25 mouse cellular contexts compared by ENCODE assay signal in the genomic region with DNA sequence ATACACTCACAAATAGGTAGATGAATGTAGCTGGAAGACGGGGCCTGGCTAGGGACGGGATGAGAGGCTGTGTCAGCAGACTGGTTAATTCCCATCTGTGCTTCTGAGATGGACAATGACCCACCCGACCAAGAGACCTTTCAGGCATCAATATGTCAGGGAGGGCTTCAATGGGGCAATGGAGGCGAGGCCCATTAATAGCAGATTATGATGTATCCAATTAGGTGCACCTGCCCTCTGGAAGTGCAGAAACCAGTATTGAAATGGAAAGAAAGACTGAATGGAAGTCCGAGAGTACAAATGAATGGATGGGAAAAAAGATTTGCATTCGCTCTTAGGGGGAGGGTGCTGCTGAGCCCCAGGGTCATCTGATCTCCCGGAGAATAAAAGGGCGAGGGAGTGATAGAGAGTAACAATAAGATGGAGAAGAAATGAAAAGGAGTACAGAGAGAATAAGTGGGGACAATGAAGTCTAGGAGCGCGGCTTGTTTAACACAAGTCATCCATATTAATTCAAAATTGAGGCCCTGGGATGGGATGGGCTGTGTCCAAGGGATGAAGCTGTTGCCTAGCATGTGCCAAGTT. TPM values are rescaled to one million over a fixed set of nuclear protein-coding genes. Genes with fewer than 3 reads are reported as not detected.
A peak's percentile ranks its signal among the peaks of the same experiment; 100 is the strongest.
DNase-seq lines count a peak whose midpoint lies in the region; ATAC-seq lines count a peak whose summit lies in the region.
"Had no signal": no experiment of that assay in that cellular context is flagged by ENCODE, and none has a peak within 500 bp of the region (broad histone marks: within the 10 kb centered on the region; RNA-seq: fewer than 3 reads in every experiment).

No protein-coding gene starts in this region.

- peaks cover 12% of the 10 kb centered on the region; the same call in 1 of the 2 replicates for H3K27me3 ChIP-seq in forebrain, embryonic 10.5 days (ENCODE audit: poor library complexity, severe bottlenecking)
- H3K27me3 ChIP-seq in forebrain, embryonic 15.5 days = no peaks in the 10 kb centered on the region
- H3K27me3 ChIP-seq in neural tube, embryonic 11.5 days (ENCODE audit: control insufficient read depth, insufficient read depth, low read length) = no peaks in the 10 kb centered on the region
- 0 out of 2 replicates have a peak, but pooled peaks cover 3% of the 10 kb centered on the region for H3K27me3 ChIP-seq in forebrain, embryonic 14.5 days (replicated peaks; ENCODE audit: control insufficient read depth, insufficient read depth, low read length)
- H3K27me3 ChIP-seq in neural tube, embryonic 13.5 days = no peaks in the 10 kb centered on the region
- H3K27me3 ChIP-seq: heart, embryonic 13.5 days had no signal

- 0 out of 2 replicates have a peak overlapping the region, but pooled peaks have one; percentile 4 for H3K4me3 ChIP-seq in forebrain, embryonic 10.5 days
- H3K4me3 ChIP-seq in forebrain, embryonic 15.5 days = no peak overlapping the region
- no peak overlapping the region for H3K4me3 ChIP-seq in neural tube, embryonic 11.5 days (ENCODE audit: low read depth, low read length)
- H3K4me3 ChIP-seq in forebrain, embryonic 14.5 days (ENCODE audit: low read depth, low read length) = no peak overlapping the region
- no peak overlapping the region for H3K4me3 ChIP-seq in neural tube, embryonic 13.5 days
- H3K4me3 ChIP-seq: heart, embryonic 13.5 days; left cerebral cortex, adult 2 months; megakaryocyte, embryonic 14.5 days; myocyte had no signal

- no peak for ATAC-seq in forebrain, embryonic 15.5 days (replicated peaks)
- ATAC-seq in neural tube, embryonic 11.5 days (ENCODE audit: insufficient read depth, low FRiP score, low TSS enrichment) = peak; percentile 25; the same call in 1 of the 2 replicates
- peak; percentile 16; the same call in 1 of the 2 replicates for ATAC-seq in forebrain, embryonic 14.5 days
- ATAC-seq in neural tube, embryonic 13.5 days (ENCODE audit: low read depth) = no peak
- ATAC-seq: activated CD4-positive, CD25-positive, alpha-beta regulatory T cell, adult 4 months had no signal

- no peak overlapping the region for H3K9ac ChIP-seq in forebrain, embryonic 15.5 days (replicated peaks)
- no peak overlapping the region for H3K9ac ChIP-seq in neural tube, embryonic 11.5 days (ENCODE audit: low read length)
- H3K9ac ChIP-seq in forebrain, embryonic 14.5 days (ENCODE audit: low read length) = no peak overlapping the region
- no peak overlapping the region for H3K9ac ChIP-seq in neural tube, embryonic 13.5 days
- H3K9ac ChIP-seq: heart, embryonic 13.5 days had no signal

- peaks cover 78% of the 10 kb centered on the region for H3K4me1 ChIP-seq in forebrain, embryonic 10.5 days
- H3K4me1 ChIP-seq in forebrain, embryonic 15.5 days = peaks cover 21% of the 10 kb centered on the region
- peaks cover 14% of the 10 kb centered on the region for H3K4me1 ChIP-seq in neural tube, embryonic 11.5 days (ENCODE audit: control insufficient read depth, insufficient read depth, low read length)
- H3K4me1 ChIP-seq in forebrain, embryonic 14.5 days (ENCODE audit: control insufficient read depth, insufficient read depth, low read length) = peaks cover 20% of the 10 kb centered on the region
- H3K4me1 ChIP-seq in neural tube, embryonic 13.5 days (replicated peaks) = peaks cover 59% of the 10 kb centered on the region
- H3K4me1 ChIP-seq: heart, embryonic 13.5 days; megakaryocyte, embryonic 14.5 days had no signal

- peaks cover 93% of the 10 kb centered on the region for H3K36me3 ChIP-seq in forebrain, embryonic 10.5 days (replicated peaks)
- peaks cover 7% of the 10 kb centered on the region for H3K36me3 ChIP-seq in forebrain, embryonic 15.5 days
- H3K36me3 ChIP-seq in neural tube, embryonic 11.5 days (ENCODE audit: control insufficient read depth, insufficient read depth, low read length) = 0 out of 2 replicates have a peak, but pooled peaks cover 3% of the 10 kb centered on the region
- peaks cover 53% of the 10 kb centered on the region for H3K36me3 ChIP-seq in forebrain, embryonic 14.5 days (ENCODE audit: control insufficient read depth, insufficient read depth, low read length)
- peaks cover 90% of the 10 kb centered on the region for H3K36me3 ChIP-seq in neural tube, embryonic 13.5 days
- H3K36me3 ChIP-seq: G1E had no signal

- H3K9me3 ChIP-seq in forebrain, embryonic 10.5 days = no peaks in the 10 kb centered on the region
- H3K9me3 ChIP-seq in forebrain, embryonic 15.5 days = no peaks in the 10 kb centered on the region
- H3K9me3 ChIP-seq in neural tube, embryonic 11.5 days (ENCODE audit: control insufficient read depth, low read length) = no peaks in the 10 kb centered on the region
- H3K9me3 ChIP-seq in forebrain, embryonic 14.5 days (replicated peaks; ENCODE audit: control insufficient read depth, low read length) = no peaks in the 10 kb centered on the region
- no peaks in the 10 kb centered on the region for H3K9me3 ChIP-seq in neural tube, embryonic 13.5 days
- H3K9me3 ChIP-seq: heart, embryonic 13.5 days; megakaryocyte, embryonic 14.5 days had no signal

- H3K4me2 ChIP-seq in forebrain, embryonic 15.5 days (replicated peaks) = no peak overlapping the region
- no peak overlapping the region for H3K4me2 ChIP-seq in neural tube, embryonic 11.5 days (ENCODE audit: low read depth)
- no peak overlapping the region for H3K4me2 ChIP-seq in forebrain, embryonic 14.5 days (ENCODE audit: low read length)
- no peak overlapping the region for H3K4me2 ChIP-seq in neural tube, embryonic 13.5 days
- H3K4me2 ChIP-seq: heart, embryonic 13.5 days; liver, embryonic 11.5 days had no signal

- peak overlapping the region; percentile 79 for H3K27ac ChIP-seq in forebrain, embryonic 10.5 days
- no peak overlapping the region for H3K27ac ChIP-seq in forebrain, embryonic 15.5 days (replicated peaks)
- H3K27ac ChIP-seq in neural tube, embryonic 11.5 days (ENCODE audit: low read depth, low read length) = peak overlapping the region; percentile 51
- H3K27ac ChIP-seq in forebrain, embryonic 14.5 days (ENCODE audit: low read depth, low read length) = peak overlapping the region; percentile 2; the same call in 1 of the 2 replicates
- H3K27ac ChIP-seq in neural tube, embryonic 13.5 days (replicated peaks) = peak overlapping the region; percentile 35; the same call in 1 of the 2 replicates
- H3K27ac ChIP-seq: heart, embryonic 13.5 days; left cerebral cortex, adult 2 months had no signal

- DNase-seq in forebrain, embryonic 10.5 days (ENCODE audit: extremely low spot score, low spot score) = no peak
- DNase-seq in neural tube, embryonic 11.5 days (ENCODE audit: low spot score) = peak; percentile 36
- no peak for DNase-seq in neural tube, embryonic 10.5 days (ENCODE audit: extremely low spot score, low spot score)
- DNase-seq in forebrain, embryonic 14.5 days (ENCODE audit: low spot score) = peak; percentile 41
- DNase-seq in frontal cortex, postnatal 14 days (ENCODE audit: low spot score in 2 of 2) = no peak
- DNase-seq in layer of hippocampus, adult 11-12 months (ENCODE audit: low spot score) = no peak
- DNase-seq: adrenal gland, postnatal 25 days; cerebellum, adult 11-12 months; cerebellum, postnatal 14 days; gastrocnemius, postnatal 14 days; heart, adult 18-20 months; kidney, adult 9 months; kidney, postnatal 25 days; layer of hippocampus, adult 9-11 months; lung, adult 2 months; thymus, postnatal 36 days had no signal

- 36% methylated on average over 10 of the region's 10 CpGs for WGBS in forebrain, embryonic 10.5 days
- WGBS in forebrain, embryonic 15.5 days = 11% methylated on average over 10 of the region's 10 CpGs
- 51% methylated on average over 10 of the region's 10 CpGs for WGBS in neural tube, embryonic 11.5 days
- WGBS in forebrain, embryonic 14.5 days = 8% methylated on average over 10 of the region's 10 CpGs
- 32% methylated on average over 10 of the region's 10 CpGs for WGBS in neural tube, embryonic 13.5 days

RNA-seq across cellular contexts. Expression of a gene that starts 39.9 kb away (rescaled TPM):
- polyA plus RNA-seq in forebrain, embryonic 10.5 days (2016; fragmentation: Nextera tagmentation; extraction: Ambion mirVana) = 1.0 TPM in 2 replicates
- 1.0 and 1.1 TPM in 2 replicates for polyA plus RNA-seq in forebrain, embryonic 15.5 days (2015; fragmentation: Nextera tagmentation; extraction: Ambion mirVana)
- polyA plus RNA-seq in neural tube, embryonic 11.5 days (2014; fragmentation: Nextera tagmentation; extraction: Ambion mirVana) = 1.0 and 1.1 TPM in 2 replicates
- polyA plus RNA-seq in forebrain, embryonic 14.5 days (2014; fragmentation: Nextera tagmentation; extraction: Ambion mirVana) = 0.37 and 0.58 TPM in 2 replicates
- polyA plus RNA-seq in neural tube, embryonic 13.5 days (2015; fragmentation: Nextera tagmentation; extraction: Ambion mirVana) = 1.5 and 1.7 TPM in 2 replicates
- polyA plus RNA-seq: activated CD4-positive, CD25-positive, alpha-beta regulatory T cell, adult 4 months; G1E; lung, adult 2 months; myocyte had no signal

Comparison
In these comparisons a context has a peak if more than half of its experiments do, and no peak if none do; other contexts are left out.
1. DNase-seq: peak in neural tube, embryonic 11.5 days (single experiment) and forebrain, embryonic 14.5 days (single experiment); none in forebrain, embryonic 10.5 days (single experiment), neural tube, embryonic 10.5 days (single experiment), frontal cortex, postnatal 14 days (0 of 2) and layer of hippocampus, adult 11-12 months (single experiment).
2. ATAC-seq: peak in neural tube, embryonic 11.5 days (single experiment) and forebrain, embryonic 14.5 days (single experiment); none in forebrain, embryonic 15.5 days (single experiment) and neural tube, embryonic 13.5 days (single experiment).